Mouse (Mus musculus): Measurements from ENCODE around the gene Man2a1.
"Not testable (repeated sequence)": the region's sequence is repeated elsewhere in the genome, so short reads cannot be mapped to it uniquely, and the experiment has no call there.

Man2a1 gene

GRCm38 (mm10) chr17:64762651-64763050, 162.1 kb downstream of the Man2a1 start:
- not testable (repeated sequence) for DNase-seq (ENCODE audit: low spot score)

- DNase-seq (ENCODE audit: low spot score), result no peak
These were observed 163.0 kb downstream of the Man2a1 start for GRCm38 (mm10) chr17:64763491-64763890.

- no peak for DNase-seq (ENCODE audit: low spot score)
These were observed 163.9 kb downstream of the Man2a1 start for GRCm38 (mm10) chr17:64764175-64765122.

- no peak for DNase-seq (ENCODE audit: low spot score)
These were observed 164.8 kb downstream of the Man2a1 start for GRCm38 (mm10) chr17:64765286-64765685.

GRCm38 (mm10) chr17:64766507-64766906, 166.0 kb downstream of the Man2a1 start:
- no peak for DNase-seq (ENCODE audit: low spot score)

GRCm38 (mm10) chr17:64770277-64770676, 169.7 kb downstream of the Man2a1 start:
- DNase-seq (ENCODE audit: low spot score), result no peak

GRCm38 (mm10) chr17:64772611-64773010, 172.1 kb downstream of the Man2a1 start:
- DNase-seq (ENCODE audit: low spot score), result no peak

GRCm38 (mm10) chr17:64774218-64774617, 173.7 kb downstream of the Man2a1 start:
- DNase-seq (ENCODE audit: low spot score), result no peak

GRCm38 (mm10) chr17:64778300-64778699, 177.8 kb downstream of the Man2a1 start:
- DNase-seq (ENCODE audit: low spot score), result no peak

- no peak for DNase-seq (ENCODE audit: low spot score)
These were observed 178.2 kb downstream of the Man2a1 start for GRCm38 (mm10) chr17:64778756-64779155.

GRCm38 (mm10) chr17:64780753-64781490, 180.4 kb downstream of the Man2a1 start:
- DNase-seq (ENCODE audit: low spot score), result no peak

- no peak for DNase-seq (ENCODE audit: low spot score)
These were observed 181.8 kb downstream of the Man2a1 start for GRCm38 (mm10) chr17:64782307-64782706.

- DNase-seq (ENCODE audit: low spot score), result no peak
These were observed 185.4 kb downstream of the Man2a1 start for GRCm38 (mm10) chr17:64785961-64786360.

- DNase-seq (ENCODE audit: low spot score), result no peak
These were observed 187.8 kb downstream of the Man2a1 start for GRCm38 (mm10) chr17:64788301-64788700.

- DNase-seq (ENCODE audit: low spot score), result no peak
These were observed 188.6 kb downstream of the Man2a1 start for GRCm38 (mm10) chr17:64789175-64789574.

GRCm38 (mm10) chr17:64792076-64792475, 191.5 kb downstream of the Man2a1 start:
- no peak for DNase-seq (ENCODE audit: low spot score)

- no peak for DNase-seq (ENCODE audit: low spot score)
These were observed 192.1 kb downstream of the Man2a1 start for GRCm38 (mm10) chr17:64792623-64793022.

GRCm38 (mm10) chr17:64802168-64802955, 201.8 kb downstream of the Man2a1 start:
- DNase-seq (ENCODE audit: low spot score), result no peak

- no peak for DNase-seq (ENCODE audit: low spot score)
These were observed 202.4 kb downstream of the Man2a1 start for GRCm38 (mm10) chr17:64802956-64803275.

All from left cerebral cortex, adult 11 months (tissue).